Mouse (Mus musculus): ENCODE measurements at regions not wholly inside any gene's neighbourhood (a gene's known extent, or its start where the extent isn't known, plus 50 kb on each side); places are given as distances from the start of the nearest gene placed in this dataset.

DNA sequence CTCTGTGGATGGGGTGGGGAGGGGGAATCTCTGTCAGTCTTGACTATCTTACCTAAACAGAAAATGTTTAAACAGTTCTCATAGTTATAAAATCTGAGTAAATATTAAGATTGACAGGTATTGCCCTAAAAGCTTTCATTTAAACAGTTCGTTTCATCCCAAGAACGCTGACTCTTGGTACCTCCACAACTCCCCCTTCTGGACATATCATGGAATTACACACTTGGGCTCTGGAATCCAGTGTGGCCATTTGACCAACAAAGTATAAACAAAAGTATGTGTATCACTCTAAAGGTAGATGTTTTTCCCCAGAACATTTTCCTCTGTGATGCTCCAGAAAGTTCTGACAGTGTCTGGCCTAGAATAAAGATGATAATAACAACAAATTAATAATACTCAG is 63.5 kb upstream of the Sox9 start:
- TF ChIP-seq CTCF (IDR thresholded peaks at IDR 0.05; ENCODE audit: low read depth, low read length) (no peak), POLR2A (IDR thresholded peaks at IDR 0.05; ENCODE audit: extremely low read depth, insufficient read depth, low read length) (no peak)
